Mouse (Mus musculus) heart, adult 2 months (tissue): Measurements from ENCODE around the gene Kdm6b. TPM values are rescaled to one million over a fixed set of nuclear protein-coding genes. Genes with fewer than 3 reads are reported as not detected.

Experiments
- DNase-seq, 2 experiments: peaks; one replicate each; pipeline ENCODE4 v3.0.0; 2021
- H3K27ac ChIP-seq: fragments of 200-600 bp; 2 replicates; pipeline ENCODE4 v1.8.1; 2022
- H3K27me3 ChIP-seq: fragments of 200-500 bp; 2 replicates; pipeline ENCODE4 v1.6.1; 2012; ENCODE audit warnings: mild to moderate bottlenecking, low read length, inconsistent platforms, mixed read lengths; ENCODE audit not compliant: control insufficient read depth, insufficient read depth
- H3K36me3 ChIP-seq: fragments of 200-500 bp; 2 replicates; pipeline ENCODE4 v1.6.1; 2012; ENCODE audit warnings: low read length, inconsistent platforms; ENCODE audit not compliant: control insufficient read depth, insufficient read depth
- H3K4me1 ChIP-seq: fragments of 200-500 bp; 2 replicates; pipeline ENCODE4 v1.6.1; 2011; ENCODE audit warnings: low read length; ENCODE audit not compliant: control insufficient read depth, insufficient read depth
- H3K4me3 ChIP-seq: fragments of 200-600 bp; 2 replicates; pipeline ENCODE4 v1.8.1; 2022
- H3K79me2 ChIP-seq: fragments of 200-500 bp; replicated peaks from 2 replicates; pipeline ENCODE4 v1.6.1; 2012; ENCODE audit warnings: mild to moderate bottlenecking, inconsistent platforms, low read length, moderate library complexity, mixed read lengths; ENCODE audit not compliant: control insufficient read depth, insufficient read depth
- H3K9ac ChIP-seq: fragments of 200-500 bp; 2 replicates; pipeline ENCODE4 v1.6.1; 2012; ENCODE audit warnings: low read depth, mild to moderate bottlenecking, control low read depth, inconsistent platforms, low read length, mixed read lengths
- CTCF ChIP-seq: fragments of 200-600 bp; IDR thresholded peaks from 2 replicates; pipeline ENCODE4 v1.8.1; 2022; ENCODE audit warnings: antibody characterized with exemption, mild to moderate bottlenecking, moderate library complexity
- EP300 ChIP-seq: fragments of 200-500 bp; IDR thresholded peaks from 2 replicates; pipeline ENCODE4 v1.6.1; 2011; ENCODE audit warnings: low read depth, low read length, control low read depth; ENCODE audit not compliant: insufficient read depth
- POLR2A ChIP-seq: fragments of 200-500 bp; IDR thresholded peaks from 2 replicates; pipeline ENCODE4 v1.6.1; 2011; ENCODE audit warnings: mild to moderate bottlenecking, low read depth, low read length, control low read depth; ENCODE audit not compliant: insufficient read depth
- WGBS: fragments of 180-500 bp; shearing (Covaris S2); methylation state at CpG from one replicate; pipeline ENCODE4 v1.1.7; 2018; 5-methylcytosine and 5-hydroxymethylcytosine counted together
- intact Hi-C: fragments of 180-260 bp; cut with DNase I; formaldehyde crosslinking; loops from one replicate; pipeline ENCODE4 v1.15.1; 2025
- polyA plus RNA-seq: library from polyadenylated mRNA; depleted of rRNA; stranded (reverse); fragments of >200 nt; gene quantifications from 2 replicates; pipeline ENCODE4 v1.2.3, GENCODE M21; 2012
- total RNA-seq, 2 experiments: library from RNA; stranded (reverse); gene quantifications; 2 replicates each; pipeline ENCODE4 v1.2.3; 2021

The Kdm6b gene
- total and polyA plus RNA-seq, 3 experiments: 8.6 to 27.8 (median 19.7) TPM

DNA sequence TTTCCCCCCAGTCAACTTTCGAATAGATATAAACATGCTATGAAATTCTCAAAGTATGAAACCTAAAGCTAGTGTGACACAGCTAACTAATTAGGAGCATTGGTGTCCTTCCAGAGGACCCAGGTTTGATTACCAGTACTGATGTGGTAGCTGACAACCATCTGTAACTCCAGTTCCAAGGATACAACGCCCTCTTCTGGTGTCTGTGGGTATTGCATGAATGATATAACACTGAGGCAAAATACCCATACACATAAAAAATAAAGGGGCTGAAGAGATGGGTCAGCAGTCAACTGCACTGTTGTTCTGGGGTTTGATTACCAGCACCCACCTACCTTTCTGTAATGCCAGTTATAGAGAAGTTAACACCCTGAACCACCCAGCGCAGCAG lies 40.7 kb downstream of the Kdm6b start:
- no peak overlapping the region for H3K27ac ChIP-seq
- WGBS: 62% methylated on average over 3 of the region's 3 CpGs
- TF ChIP-seq POLR2A: no peak
- TF ChIP-seq CTCF: peak; percentile 62

GRCm38 (mm10) chr11:69372056-69372779 lies 41.3 kb downstream of the Kdm6b start:
- no peak for DNase-seq
- no peak overlapping the region for H3K4me3 ChIP-seq
- TF ChIP-seq EP300 (no peak), POLR2A (no peak), CTCF (no peak)
- intact Hi-C loops: no loop called here
- H3K27ac ChIP-seq: no peak overlapping the region
- WGBS: 39% methylated on average over 12 of the region's 12 CpGs
- H3K79me2 ChIP-seq: no peaks in the 10 kb centered on the region
- no peaks in the 10 kb centered on the region for H3K27me3 ChIP-seq
- peaks cover 3% of the 10 kb centered on the region for H3K4me1 ChIP-seq
- no peaks in the 10 kb centered on the region for H3K36me3 ChIP-seq
- H3K9ac ChIP-seq: no peak overlapping the region

More for the DNA sequence above, 40.7 kb downstream of the Kdm6b start:
- no peak for DNase-seq
- H3K4me3 ChIP-seq: no peak overlapping the region
- H3K79me2 ChIP-seq: no peaks in the 10 kb centered on the region
- peaks cover 2% of the 10 kb centered on the region for H3K4me1 ChIP-seq
- no peaks in the 10 kb centered on the region for H3K27me3 ChIP-seq
- no peaks in the 10 kb centered on the region for H3K36me3 ChIP-seq
- no peak overlapping the region for H3K9ac ChIP-seq
- intact Hi-C loops: no loop called here

DNA sequence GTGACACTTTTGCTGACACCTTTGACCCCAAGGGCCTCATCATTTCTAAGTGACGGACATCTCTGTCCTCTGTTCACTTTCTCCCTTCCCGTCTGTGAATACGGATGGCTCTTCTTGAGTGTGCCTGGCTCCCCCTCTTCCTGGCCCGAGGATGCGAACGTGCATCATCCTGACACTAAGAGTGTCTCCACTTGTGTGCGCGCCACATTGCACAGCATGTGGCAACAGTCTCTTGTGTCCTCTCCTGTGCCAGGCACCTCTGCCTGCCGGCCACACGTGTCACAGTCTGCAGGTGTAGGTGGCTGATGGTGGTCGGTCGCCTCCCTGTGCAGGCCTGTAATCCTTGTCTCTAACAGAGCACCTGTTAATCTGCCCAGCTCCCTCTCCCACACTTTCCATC lies 41.9 kb downstream of the Kdm6b start:
- intact Hi-C loops: no loop called here
- Histone ChIP-seq H3K79me2 (no peaks in the 10 kb centered on the region), H3K36me3 (no peaks in the 10 kb centered on the region), H3K4me3 (no peak overlapping the region), H3K27ac (no peak overlapping the region), H3K4me1 (peaks cover 3% of the 10 kb centered on the region), H3K27me3 (no peaks in the 10 kb centered on the region), H3K9ac (no peak overlapping the region)
- whole genome bisulfite sequencing: 78% methylated on average over 12 of the region's 12 CpGs
- TF ChIP-seq EP300 (no peak), CTCF (no peak), POLR2A (no peak)
- no peak for DNase-seq

- no peak for TF ChIP-seq EP300
- no peak for TF ChIP-seq CTCF
- no peak for TF ChIP-seq POLR2A
- H3K36me3 ChIP-seq: no peaks in the 10 kb centered on the region
- WGBS: 52% methylated on average over 9 of the region's 9 CpGs
- no peaks in the 10 kb centered on the region for H3K27me3 ChIP-seq
- H3K4me1 ChIP-seq: peaks cover 7% of the 10 kb centered on the region
- intact Hi-C loops: no loop called here
- H3K79me2 ChIP-seq: no peaks in the 10 kb centered on the region
- no peak overlapping the region for H3K9ac ChIP-seq
- no peak for DNase-seq
- H3K4me3 ChIP-seq: no peak overlapping the region
- no peak overlapping the region; the same call in 1 of the 2 replicates for H3K27ac ChIP-seq
Measured at GRCm38 (mm10) chr11:69370817-69371215, 42.7 kb downstream of the Kdm6b start.

- no peak overlapping the region; the same call in 1 of the 2 replicates for H3K27ac ChIP-seq
- H3K79me2 ChIP-seq: no peaks in the 10 kb centered on the region
- WGBS: 65% methylated on average over 2 of the region's 2 CpGs
- H3K27me3 ChIP-seq: no peaks in the 10 kb centered on the region
- H3K4me1 ChIP-seq: peaks cover 13% of the 10 kb centered on the region
- no peak overlapping the region for H3K4me3 ChIP-seq
- TF ChIP-seq EP300 (no peak), CTCF (no peak), POLR2A (no peak)
- no peaks in the 10 kb centered on the region for H3K36me3 ChIP-seq
- DNase-seq: no peak
- no peak overlapping the region for H3K9ac ChIP-seq
- intact Hi-C loops: no loop called here
Measured at GRCm38 (mm10) chr11:69369990-69370816, 43.3 kb downstream of the Kdm6b start.
